Mouse (Mus musculus): ENCODE measurements around the gene Pnpo. TPM values are rescaled to one million over a fixed set of nuclear protein-coding genes. Genes with fewer than 3 reads are reported as not detected.

The Pnpo gene
- polyA plus RNA-seq, 1 experiment from 2014 or later: 31.7 TPM

GRCm38 (mm10) chr11:96929766-96930331 is 13.9 kb downstream of the Pnpo start:
- Histone ChIP-seq H3K4me1 (replicated peaks; ENCODE audit: insufficient read depth, low read length) (0 out of 2 replicates have a peak, but pooled peaks cover 15% of the 10 kb centered on the region), H3K9ac (ENCODE audit: low read depth, low read length) (peak overlapping the region; percentile 65), H3K27me3 (ENCODE audit: insufficient read depth, low read length) (no peaks in the 10 kb centered on the region), H3K9me3 (replicated peaks; ENCODE audit: low read length) (no peaks in the 10 kb centered on the region), H3K36me3 (ENCODE audit: insufficient read depth, low read length) (no peaks in the 10 kb centered on the region), H3K4me2 (ENCODE audit: low read length) (peak overlapping the region; percentile 55), H3K4me3 (replicated peaks; ENCODE audit: low read depth, low read length) (peak overlapping the region; percentile 34), H3K27ac (peak overlapping the region; percentile 97)
- TF ChIP-seq CTCF (IDR thresholded peaks at IDR 0.05; ENCODE audit: low read depth): no peak
- peak; percentile 79 for ATAC-seq (replicated peaks; ENCODE audit: low FRiP score, low read depth)
- WGBS: 53% methylated on average over 9 of the region's 9 CpGs
- no peak for DNase-seq (ENCODE audit: low spot score)

GRCm38 (mm10) chr11:96929096-96929765 is 14.6 kb downstream of the Pnpo start:
- Histone ChIP-seq H3K36me3 (ENCODE audit: insufficient read depth, low read length) (no peaks in the 10 kb centered on the region), H3K4me2 (ENCODE audit: low read length) (peak overlapping the region; percentile 55), H3K9ac (ENCODE audit: low read depth, low read length) (peak overlapping the region; percentile 65), H3K4me3 (replicated peaks; ENCODE audit: low read depth, low read length) (peak overlapping the region; percentile 34), H3K27me3 (ENCODE audit: insufficient read depth, low read length) (no peaks in the 10 kb centered on the region), H3K9me3 (replicated peaks; ENCODE audit: low read length) (no peaks in the 10 kb centered on the region), H3K4me1 (replicated peaks; ENCODE audit: insufficient read depth, low read length) (0 out of 2 replicates have a peak, but pooled peaks cover 15% of the 10 kb centered on the region), H3K27ac (peak overlapping the region; percentile 97)
- 10% methylated on average over 13 of the region's 13 CpGs for WGBS
- peak; percentile 56 for DNase-seq (ENCODE audit: low spot score)
- TF ChIP-seq CTCF (IDR thresholded peaks at IDR 0.05; ENCODE audit: low read depth): no peak
- peak; percentile 82 for ATAC-seq (replicated peaks; ENCODE audit: low FRiP score, low read depth)

GRCm38 (mm10) chr11:96928691-96929090 is 15.1 kb downstream of the Pnpo start:
- ATAC-seq (replicated peaks; ENCODE audit: low FRiP score, low read depth) (peak; percentile 67), DNase-seq (ENCODE audit: low spot score) (peak; percentile 39)
- Histone ChIP-seq H3K9me3 (replicated peaks; ENCODE audit: low read length) (no peaks in the 10 kb centered on the region), H3K4me3 (replicated peaks; ENCODE audit: low read depth, low read length) (peak overlapping the region; percentile 34), H3K27me3 (ENCODE audit: insufficient read depth, low read length) (no peaks in the 10 kb centered on the region), H3K27ac (peak overlapping the region; percentile 97), H3K4me1 (replicated peaks; ENCODE audit: insufficient read depth, low read length) (0 out of 2 replicates have a peak, but pooled peaks cover 15% of the 10 kb centered on the region), H3K36me3 (ENCODE audit: insufficient read depth, low read length) (no peaks in the 10 kb centered on the region), H3K4me2 (ENCODE audit: low read length) (peak overlapping the region; percentile 55), H3K9ac (ENCODE audit: low read depth, low read length) (peak overlapping the region; percentile 65)
- TF ChIP-seq CTCF (IDR thresholded peaks at IDR 0.05; ENCODE audit: low read depth): no peak
- WGBS: 6% methylated on average over 5 of the region's 5 CpGs

- WGBS: 60% methylated on average over 2 of the region's 2 CpGs
- ATAC-seq (replicated peaks; ENCODE audit: low FRiP score, low read depth) (no peak), DNase-seq (ENCODE audit: low spot score) (no peak)
- no peak for TF ChIP-seq CTCF (IDR thresholded peaks at IDR 0.05; ENCODE audit: low read depth)
- Histone ChIP-seq H3K4me3 (replicated peaks; ENCODE audit: low read depth, low read length) (peak within 1 kb of the TSS; percentile 34), H3K4me1 (replicated peaks; ENCODE audit: insufficient read depth, low read length) (0 out of 2 replicates have a peak, but pooled peaks cover 13% of the 10 kb centered on the region), H3K9me3 (replicated peaks; ENCODE audit: low read length) (no peaks in the 10 kb centered on the region), H3K27ac (peak within 1 kb of the TSS; percentile 97), H3K36me3 (ENCODE audit: insufficient read depth, low read length) (no peaks in the 10 kb centered on the region), H3K4me2 (ENCODE audit: low read length) (peak within 1 kb of the TSS; percentile 55), H3K27me3 (ENCODE audit: insufficient read depth, low read length) (no peaks in the 10 kb centered on the region), H3K9ac (ENCODE audit: low read depth, low read length) (peak within 1 kb of the TSS; percentile 65)
Observed at GRCm38 (mm10) chr11:96928088-96928487, 15.7 kb downstream of the Pnpo start, which contains the start of gene Prr15l. TSS of gene Prr15l (plus strand) at chr11:96928104.

GRCm38 (mm10) chr11:96926587-96926986 is 17.2 kb downstream of the Pnpo start:
- Histone ChIP-seq H3K27me3 (ENCODE audit: insufficient read depth, low read length) (no peaks in the 10 kb centered on the region), H3K4me3 (replicated peaks; ENCODE audit: low read depth, low read length) (no peak overlapping the region), H3K9me3 (replicated peaks; ENCODE audit: low read length) (no peaks in the 10 kb centered on the region), H3K4me1 (replicated peaks; ENCODE audit: insufficient read depth, low read length) (0 out of 2 replicates have a peak, but pooled peaks cover 8% of the 10 kb centered on the region), H3K27ac (no peak overlapping the region), H3K4me2 (ENCODE audit: low read length) (no peak overlapping the region), H3K9ac (ENCODE audit: low read depth, low read length) (no peak overlapping the region), H3K36me3 (ENCODE audit: insufficient read depth, low read length) (no peaks in the 10 kb centered on the region)
- DNase-seq (ENCODE audit: low spot score) (no peak), ATAC-seq (replicated peaks; ENCODE audit: low FRiP score, low read depth) (no peak)
- 84% methylated on average over 5 of the region's 5 CpGs for whole genome bisulfite sequencing
- no peak for TF ChIP-seq CTCF (IDR thresholded peaks at IDR 0.05; ENCODE audit: low read depth)

GRCm38 (mm10) chr11:96925469-96926148 is 18.2 kb downstream of the Pnpo start:
- 85% methylated on average over 12 of the region's 12 CpGs for WGBS

More at GRCm38 (mm10) chr11:96925469-96926148, 18.2 kb downstream of the Pnpo start:
- DNase-seq (ENCODE audit: low spot score) (no peak), ATAC-seq (replicated peaks; ENCODE audit: low FRiP score, low read depth) (no peak)
- Histone ChIP-seq H3K27ac (no peak overlapping the region), H3K4me1 (replicated peaks; ENCODE audit: insufficient read depth, low read length) (0 out of 2 replicates have a peak, but pooled peaks cover 7% of the 10 kb centered on the region), H3K36me3 (ENCODE audit: insufficient read depth, low read length) (no peaks in the 10 kb centered on the region), H3K9ac (ENCODE audit: low read depth, low read length) (no peak overlapping the region), H3K4me2 (ENCODE audit: low read length) (no peak overlapping the region), H3K4me3 (replicated peaks; ENCODE audit: low read depth, low read length) (no peak overlapping the region), H3K27me3 (ENCODE audit: insufficient read depth, low read length) (no peaks in the 10 kb centered on the region), H3K9me3 (replicated peaks; ENCODE audit: low read length) (no peaks in the 10 kb centered on the region)
- no peak for TF ChIP-seq CTCF (IDR thresholded peaks at IDR 0.05; ENCODE audit: low read depth)
